Mouse (Mus musculus) lung, adult 2 months (tissue): ENCODE measurements at regions not wholly inside any gene's neighbourhood (a gene's known extent, or its start where the extent isn't known, plus 50 kb on each side); places are given as distances from the start of the nearest gene placed in this dataset.

ENCODE experiments used
- CTCF ChIP-seq: fragments of 200-500 bp; IDR thresholded peaks from 2 replicates; pipeline ENCODE4 v1.5.1; 2011; ENCODE audit warnings: mild to moderate bottlenecking, low read length, control low read depth; ENCODE audit not compliant: insufficient read depth
- POLR2A ChIP-seq: fragments of 200-500 bp; IDR thresholded peaks from 2 replicates; pipeline ENCODE4 v1.6.1; 2011; ENCODE audit warnings: low read depth, mild to moderate bottlenecking, control low read depth, low read length, borderline replicate concordance; ENCODE audit errors: extremely low read depth

GRCm38 (mm10) chr5:25591709-25592108, 75.8 kb downstream of the Cct8l1 start:
- TF ChIP-seq CTCF (no peak), POLR2A (no peak)
